Mouse (Mus musculus): ENCODE data around the gene Slc25a40. TPM values are rescaled to one million over a fixed set of nuclear protein-coding genes. Genes with fewer than 3 reads are reported as not detected.

Slc25a40 gene
- polyA plus RNA-seq, 1 experiment from 2014 or later: 8.5 TPM

DNA sequence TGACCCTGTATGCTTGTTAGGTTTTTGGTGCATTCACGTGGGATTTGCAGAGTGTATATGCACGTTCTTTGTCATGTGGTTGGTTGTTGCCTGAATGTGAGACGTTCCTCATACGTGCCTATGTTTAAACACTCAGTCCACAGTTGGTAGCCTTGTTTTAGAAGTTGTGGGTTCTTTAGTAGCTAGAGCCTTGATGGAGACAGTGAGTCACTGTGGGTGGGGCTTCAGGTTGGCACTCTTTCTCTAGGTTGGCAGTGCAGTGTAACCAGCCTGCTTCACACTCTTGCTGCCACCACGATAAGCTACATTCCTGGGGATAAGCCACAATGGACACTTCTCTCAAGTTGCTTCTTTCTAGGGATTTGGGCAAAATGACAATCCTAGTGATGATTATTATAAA is 33.9 kb downstream of the Slc25a40 start:
- no peak overlapping the region for H3K9ac ChIP-seq (replicated peaks; ENCODE audit: low read length)
- WGBS: 93% methylated on average over 5 of the region's 5 CpGs
- H3K27ac ChIP-seq (replicated peaks; ENCODE audit: low read depth, low read length): no peak overlapping the region
- no peak overlapping the region for H3K4me2 ChIP-seq (ENCODE audit: low read depth, low read length)
- no peaks in the 10 kb centered on the region for H3K4me1 ChIP-seq (ENCODE audit: control insufficient read depth, insufficient read depth, low read length)
- DNase-seq (ENCODE audit: low spot score) (no peak), ATAC-seq (replicated peaks; ENCODE audit: insufficient number of reproducible peaks, low FRiP score, low TSS enrichment, low read depth) (no peak)
- no peaks in the 10 kb centered on the region for H3K27me3 ChIP-seq (ENCODE audit: control insufficient read depth, insufficient read depth, low read length)
- no peaks in the 10 kb centered on the region for H3K9me3 ChIP-seq (replicated peaks; ENCODE audit: control insufficient read depth, low read length)
- no peak overlapping the region for H3K4me3 ChIP-seq (ENCODE audit: low read depth, low read length)
- no peaks in the 10 kb centered on the region for H3K36me3 ChIP-seq (replicated peaks; ENCODE audit: control insufficient read depth, insufficient read depth, low read depth, low read length)

- H3K27ac ChIP-seq (replicated peaks; ENCODE audit: low read depth, low read length): no peak overlapping the region
- 61% methylated on average over 4 of the region's 4 CpGs for WGBS
- no peaks in the 10 kb centered on the region for H3K27me3 ChIP-seq (ENCODE audit: control insufficient read depth, insufficient read depth, low read length)
- no peaks in the 10 kb centered on the region for H3K36me3 ChIP-seq (replicated peaks; ENCODE audit: control insufficient read depth, insufficient read depth, low read depth, low read length)
- no peaks in the 10 kb centered on the region for H3K4me1 ChIP-seq (ENCODE audit: control insufficient read depth, insufficient read depth, low read length)
- H3K9me3 ChIP-seq (replicated peaks; ENCODE audit: control insufficient read depth, low read length): no peaks in the 10 kb centered on the region
- ATAC-seq (replicated peaks; ENCODE audit: insufficient number of reproducible peaks, low FRiP score, low TSS enrichment, low read depth) (peak; percentile 76), DNase-seq (ENCODE audit: low spot score) (no peak)
- H3K4me3 ChIP-seq (ENCODE audit: low read depth, low read length): no peak overlapping the region
- no peak overlapping the region for H3K4me2 ChIP-seq (ENCODE audit: low read depth, low read length)
- no peak overlapping the region for H3K9ac ChIP-seq (replicated peaks; ENCODE audit: low read length)
These were observed 65.5 kb downstream of the Slc25a40 start for GRCm38 (mm10) chr5:8487989-8488700.

DNA sequence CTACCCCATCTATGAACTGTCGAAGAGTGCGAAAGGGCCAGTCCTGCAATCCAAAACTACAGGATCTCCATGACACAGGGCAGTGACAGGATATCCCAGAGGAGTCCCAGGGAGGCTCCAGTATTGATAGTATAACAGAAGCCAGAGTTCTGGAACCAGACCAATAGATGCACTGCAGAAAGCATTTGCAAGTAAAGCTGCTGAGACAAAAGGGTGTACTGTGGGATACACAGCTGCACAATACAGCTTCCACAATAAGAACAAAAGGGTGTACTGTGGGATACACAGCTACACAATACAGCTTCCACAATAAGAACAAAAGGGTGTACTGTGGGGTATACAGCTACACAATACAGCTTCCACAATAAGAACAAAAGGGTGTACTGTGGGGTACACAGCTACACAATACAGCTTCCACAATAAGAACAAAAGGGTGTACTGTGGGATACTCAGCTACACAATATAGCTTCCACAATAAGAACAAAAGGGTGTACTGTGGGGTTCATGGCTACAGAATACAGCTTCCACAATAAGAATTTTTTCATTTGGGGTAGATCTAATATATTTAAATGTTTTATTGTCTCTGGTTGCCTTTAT is 66.1 kb downstream of the Slc25a40 start:
- WGBS: 76% methylated on average over 2 of the region's 2 CpGs
- Histone ChIP-seq H3K27ac (replicated peaks; ENCODE audit: low read depth, low read length) (no peak overlapping the region), H3K4me1 (ENCODE audit: control insufficient read depth, insufficient read depth, low read length) (no peaks in the 10 kb centered on the region), H3K9ac (replicated peaks; ENCODE audit: low read length) (no peak overlapping the region), H3K9me3 (replicated peaks; ENCODE audit: control insufficient read depth, low read length) (no peaks in the 10 kb centered on the region), H3K4me3 (ENCODE audit: low read depth, low read length) (no peak overlapping the region), H3K4me2 (ENCODE audit: low read depth, low read length) (no peak overlapping the region), H3K27me3 (ENCODE audit: control insufficient read depth, insufficient read depth, low read length) (no peaks in the 10 kb centered on the region), H3K36me3 (replicated peaks; ENCODE audit: control insufficient read depth, insufficient read depth, low read depth, low read length) (no peaks in the 10 kb centered on the region)
- ATAC-seq (replicated peaks; ENCODE audit: insufficient number of reproducible peaks, low FRiP score, low TSS enrichment, low read depth) (no peak), DNase-seq (ENCODE audit: low spot score) (peak; percentile 2)

DNA sequence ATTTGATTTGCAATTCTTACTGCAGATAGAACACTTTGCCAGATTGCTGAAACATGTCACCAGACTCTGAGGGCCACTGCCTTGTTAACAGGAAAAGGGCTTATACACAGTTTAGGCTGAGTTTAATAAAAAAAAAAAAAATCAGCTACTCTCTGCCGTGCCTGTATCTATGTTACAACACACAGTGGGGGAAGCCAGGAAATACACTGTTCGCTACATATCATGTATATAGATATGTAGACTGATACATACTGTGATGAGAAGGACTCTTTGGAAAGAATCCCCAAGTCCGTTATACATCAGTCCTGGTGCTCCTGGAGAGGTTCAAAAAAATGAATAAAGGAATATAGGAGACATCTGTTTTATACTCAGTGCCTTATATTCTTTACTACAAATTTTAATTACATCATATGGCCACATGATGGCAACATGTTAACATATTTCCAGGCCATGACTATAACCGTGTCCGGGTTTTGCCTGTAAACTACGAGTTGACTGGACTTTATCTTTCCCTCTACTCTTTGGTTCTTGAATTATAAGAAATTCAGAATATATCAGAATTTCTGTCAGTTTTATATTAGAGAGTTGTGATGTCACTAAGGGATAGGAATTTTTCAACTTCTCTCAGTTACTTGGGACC is 66.9 kb downstream of the Slc25a40 start:
- Histone ChIP-seq H3K4me1 (ENCODE audit: control insufficient read depth, insufficient read depth, low read length) (no peaks in the 10 kb centered on the region), H3K9me3 (replicated peaks; ENCODE audit: control insufficient read depth, low read length) (no peaks in the 10 kb centered on the region), H3K27me3 (ENCODE audit: control insufficient read depth, insufficient read depth, low read length) (no peaks in the 10 kb centered on the region), H3K27ac (replicated peaks; ENCODE audit: low read depth, low read length) (no peak overlapping the region), H3K36me3 (replicated peaks; ENCODE audit: control insufficient read depth, insufficient read depth, low read depth, low read length) (no peaks in the 10 kb centered on the region), H3K4me2 (ENCODE audit: low read depth, low read length) (no peak overlapping the region), H3K9ac (replicated peaks; ENCODE audit: low read length) (no peak overlapping the region), H3K4me3 (ENCODE audit: low read depth, low read length) (no peak overlapping the region)
- ATAC-seq (replicated peaks; ENCODE audit: insufficient number of reproducible peaks, low FRiP score, low TSS enrichment, low read depth) (no peak; the same call in 1 of the 2 replicates), DNase-seq (ENCODE audit: low spot score) (peak; percentile 55)
- 51% methylated on average over 6 of the region's 6 CpGs for whole genome bisulfite sequencing

- WGBS: 74% methylated on average over 4 of the region's 4 CpGs
- DNase-seq (ENCODE audit: low spot score) (no peak), ATAC-seq (replicated peaks; ENCODE audit: insufficient number of reproducible peaks, low FRiP score, low TSS enrichment, low read depth) (no peak)
- Histone ChIP-seq H3K36me3 (replicated peaks; ENCODE audit: control insufficient read depth, insufficient read depth, low read depth, low read length) (no peaks in the 10 kb centered on the region), H3K4me2 (ENCODE audit: low read depth, low read length) (no peak overlapping the region), H3K9me3 (replicated peaks; ENCODE audit: control insufficient read depth, low read length) (no peaks in the 10 kb centered on the region), H3K4me1 (ENCODE audit: control insufficient read depth, insufficient read depth, low read length) (no peaks in the 10 kb centered on the region), H3K27me3 (ENCODE audit: control insufficient read depth, insufficient read depth, low read length) (no peaks in the 10 kb centered on the region), H3K4me3 (ENCODE audit: low read depth, low read length) (no peak overlapping the region), H3K9ac (replicated peaks; ENCODE audit: low read length) (no peak overlapping the region), H3K27ac (replicated peaks; ENCODE audit: low read depth, low read length) (no peak overlapping the region)
These were observed 69.1 kb downstream of the Slc25a40 start for GRCm38 (mm10) chr5:8491778-8492177.

Other genes with a start within 250 kb of the Slc25a40 start
- gene Adam22, start 54.7 kb upstream of the Slc25a40 start, polyA plus RNA-seq (2014; fragmentation: Nextera tagmentation; extraction: Ambion mirVana): 12.1 and 12.5 TPM in 2 replicates
- 84.4 and 97.8 TPM in 2 replicates for gene Dbf4, start 134 bp upstream of the Slc25a40 start, polyA plus RNA-seq (2014; fragmentation: Nextera tagmentation; extraction: Ambion mirVana)
- gene Rundc3b, start 200.1 kb downstream of the Slc25a40 start, polyA plus RNA-seq (2014; fragmentation: Nextera tagmentation; extraction: Ambion mirVana): 7.3 and 7.4 TPM in 2 replicates
- 0.26 and 0.41 TPM in 2 replicates for gene Abcb1a, start 237.2 kb downstream of the Slc25a40 start, polyA plus RNA-seq (2014; fragmentation: Nextera tagmentation; extraction: Ambion mirVana)